Mouse (Mus musculus) forebrain, embryonic 12.5 days (tissue): ENCODE results near the gene Kcnma1. TPM values are rescaled to one million over a fixed set of nuclear protein-coding genes. Genes with fewer than 3 reads are reported as not detected.
A peak's percentile ranks its signal among the peaks of the same experiment; 100 is the strongest.

ENCODE experiments used
- ATAC-seq: fragments of 200-750 bp; cut with Nextera tagmentation; 2 replicates; pipeline ENCODE4 v1.8.0; 2017; ENCODE audit warnings: moderate TSS enrichment; ENCODE audit not compliant: low FRiP score
- H3K27ac ChIP-seq: fragments of 300-500 bp; sonication (generic); 2 replicates; pipeline ENCODE4 v1.5.1; 2016; ENCODE audit warnings: mild to moderate bottlenecking
- H3K27me3 ChIP-seq: fragments of 300-500 bp; sonication (generic); 2 replicates; pipeline ENCODE4 v1.6.1; 2016; ENCODE audit warnings: mild to moderate bottlenecking
- H3K36me3 ChIP-seq: fragments of 300-500 bp; sonication (generic); replicated peaks from 2 replicates; pipeline ENCODE4 v1.6.1; 2016; ENCODE audit warnings: mild to moderate bottlenecking
- H3K4me1 ChIP-seq: fragments of 300-500 bp; sonication (generic); 2 replicates; pipeline ENCODE4 v1.6.1; 2016
- H3K4me2 ChIP-seq: fragments of 300-500 bp; sonication (generic); 2 replicates; pipeline ENCODE4 v1.6.1; 2016; ENCODE audit warnings: mild to moderate bottlenecking, moderate library complexity
- H3K4me3 ChIP-seq: fragments of 300-500 bp; sonication (generic); replicated peaks from 2 replicates; pipeline ENCODE4 v1.5.1; 2016; ENCODE audit warnings: mild to moderate bottlenecking
- H3K9ac ChIP-seq: fragments of 300-500 bp; sonication (generic); 2 replicates; pipeline ENCODE4 v1.6.1; 2016; ENCODE audit warnings: mild to moderate bottlenecking
- H3K9me3 ChIP-seq: fragments of 300-500 bp; sonication (generic); 2 replicates; pipeline ENCODE4 v1.6.1; 2016
- WGBS: fragments of 180-500 bp; shearing (Covaris S2); methylation state at CpG from one replicate; pipeline ENCODE4 v1.1.7; 2016; 5-methylcytosine and 5-hydroxymethylcytosine counted together
- polyA plus RNA-seq: library from polyadenylated mRNA; unstranded; fragments of >200 nt; fragmentation: Nextera tagmentation; extraction: Ambion mirVana; gene quantifications from 2 replicates; pipeline ENCODE4 v1.2.1, GENCODE M21; 2016

Kcnma1 gene
- polyA plus RNA-seq, 1 experiment from 2014 or later, result 2.6 TPM

- Histone ChIP-seq H3K27ac (no peak overlapping the region), H3K27me3 (no peaks in the 10 kb centered on the region), H3K9me3 (no peaks in the 10 kb centered on the region), H3K4me1 (peaks cover 15% of the 10 kb centered on the region), H3K4me2 (peak overlapping the region; percentile 4; the same call in 1 of the 2 replicates), H3K4me3 (no peak overlapping the region), H3K36me3 (no peaks in the 10 kb centered on the region), H3K9ac (no peak overlapping the region)
- WGBS, result 6% methylated on average over 6 of the region's 6 CpGs
- no peak for ATAC-seq
Measured at GRCm38 (mm10) chr14:23592826-23593447, 421.4 kb downstream of the Kcnma1 start.

- WGBS, result 71% methylated on average over 7 of the region's 7 CpGs
- Histone ChIP-seq H3K4me3 (no peak overlapping the region), H3K27me3 (no peaks in the 10 kb centered on the region), H3K4me2 (no peak overlapping the region), H3K9me3 (no peaks in the 10 kb centered on the region), H3K9ac (no peak overlapping the region), H3K4me1 (peaks cover 15% of the 10 kb centered on the region), H3K36me3 (no peaks in the 10 kb centered on the region), H3K27ac (no peak overlapping the region)
- ATAC-seq, result no peak
Measured at GRCm38 (mm10) chr14:23589744-23590481, 424.4 kb downstream of the Kcnma1 start.

GRCm38 (mm10) chr14:23587451-23587850 is 426.8 kb downstream of the Kcnma1 start:
- ATAC-seq, result no peak
- no peak overlapping the region for H3K4me2 ChIP-seq
- H3K4me3 ChIP-seq, result no peak overlapping the region
- no peak overlapping the region for H3K9ac ChIP-seq
- no peaks in the 10 kb centered on the region for H3K27me3 ChIP-seq
- H3K9me3 ChIP-seq, result no peaks in the 10 kb centered on the region
- no peaks in the 10 kb centered on the region for H3K36me3 ChIP-seq
- WGBS, result 87% methylated on average over 9 of the region's 9 CpGs
- no peak overlapping the region for H3K27ac ChIP-seq
- H3K4me1 ChIP-seq, result peaks cover 5% of the 10 kb centered on the region

GRCm38 (mm10) chr14:23583235-23583634 is 431.1 kb downstream of the Kcnma1 start:
- 25% methylated on average over 2 of the region's 2 CpGs for WGBS
- no peak overlapping the region for H3K9ac ChIP-seq
- H3K27me3 ChIP-seq, result no peaks in the 10 kb centered on the region
- H3K9me3 ChIP-seq, result no peaks in the 10 kb centered on the region
- H3K4me2 ChIP-seq, result no peak overlapping the region
- no peak overlapping the region for H3K4me3 ChIP-seq
- H3K36me3 ChIP-seq, result no peaks in the 10 kb centered on the region
- ATAC-seq, result no peak
- H3K27ac ChIP-seq, result no peak overlapping the region
- H3K4me1 ChIP-seq, result no peaks in the 10 kb centered on the region

GRCm38 (mm10) chr14:23581282-23581681 is 433.0 kb downstream of the Kcnma1 start:
- Histone ChIP-seq H3K36me3 (no peaks in the 10 kb centered on the region), H3K9ac (no peak overlapping the region), H3K27me3 (no peaks in the 10 kb centered on the region), H3K27ac (no peak overlapping the region), H3K4me2 (no peak overlapping the region), H3K4me3 (no peak overlapping the region), H3K9me3 (no peaks in the 10 kb centered on the region), H3K4me1 (no peaks in the 10 kb centered on the region)
- ATAC-seq, result no peak
- 80% methylated on average over 3 of the region's 3 CpGs for WGBS

GRCm38 (mm10) chr14:23575951-23576350 is 438.3 kb downstream of the Kcnma1 start:
- no peak overlapping the region for H3K27ac ChIP-seq
- ATAC-seq, result no peak
- H3K27me3 ChIP-seq, result peaks cover 11% of the 10 kb centered on the region
- no peaks in the 10 kb centered on the region for H3K9me3 ChIP-seq
- no peak overlapping the region for H3K4me2 ChIP-seq
- H3K4me3 ChIP-seq, result no peak overlapping the region
- no peak overlapping the region for H3K9ac ChIP-seq
- no peaks in the 10 kb centered on the region for H3K36me3 ChIP-seq
- H3K4me1 ChIP-seq, result no peaks in the 10 kb centered on the region
- 2% methylated on average over 2 of the region's 2 CpGs for WGBS

GRCm38 (mm10) chr14:23574136-23574535 is 440.2 kb downstream of the Kcnma1 start:
- no peak overlapping the region for H3K4me2 ChIP-seq
- 89% methylated on average over 4 of the region's 4 CpGs for WGBS
- no peak overlapping the region for H3K27ac ChIP-seq
- H3K36me3 ChIP-seq, result no peaks in the 10 kb centered on the region
- ATAC-seq, result no peak
- no peaks in the 10 kb centered on the region for H3K4me1 ChIP-seq
- H3K9ac ChIP-seq, result no peak overlapping the region
- H3K4me3 ChIP-seq, result no peak overlapping the region
- peaks cover 18% of the 10 kb centered on the region for H3K27me3 ChIP-seq
- no peaks in the 10 kb centered on the region for H3K9me3 ChIP-seq

- no peak overlapping the region for H3K27ac ChIP-seq
- no peak overlapping the region for H3K9ac ChIP-seq
- H3K4me1 ChIP-seq, result no peaks in the 10 kb centered on the region
- H3K4me3 ChIP-seq, result no peak overlapping the region
- H3K9me3 ChIP-seq, result no peaks in the 10 kb centered on the region
- H3K36me3 ChIP-seq, result no peaks in the 10 kb centered on the region
- peaks cover 23% of the 10 kb centered on the region for H3K27me3 ChIP-seq
- ATAC-seq, result no peak
- WGBS, result 72% methylated on average over 3 of the region's 3 CpGs
- H3K4me2 ChIP-seq, result no peak overlapping the region
Measured at GRCm38 (mm10) chr14:23573385-23573784, 440.9 kb downstream of the Kcnma1 start.

- Histone ChIP-seq H3K36me3 (no peaks in the 10 kb centered on the region), H3K27ac (no peak overlapping the region), H3K27me3 (peaks cover 25% of the 10 kb centered on the region), H3K9ac (no peak overlapping the region), H3K4me1 (no peaks in the 10 kb centered on the region), H3K4me2 (no peak overlapping the region), H3K4me3 (no peak overlapping the region), H3K9me3 (no peaks in the 10 kb centered on the region)
- 73% methylated on average over 1 of the region's 1 CpGs for WGBS
- no peak for ATAC-seq
Measured at GRCm38 (mm10) chr14:23572778-23573177, 441.5 kb downstream of the Kcnma1 start.

- Histone ChIP-seq H3K4me3 (no peak overlapping the region), H3K9ac (no peak overlapping the region), H3K9me3 (no peaks in the 10 kb centered on the region), H3K27me3 (peaks cover 30% of the 10 kb centered on the region), H3K4me2 (no peak overlapping the region), H3K27ac (no peak overlapping the region), H3K4me1 (no peaks in the 10 kb centered on the region), H3K36me3 (no peaks in the 10 kb centered on the region)
- 64% methylated on average over 1 of the region's 1 CpGs for WGBS
- ATAC-seq, result no peak
Measured at GRCm38 (mm10) chr14:23570251-23570650, 444.0 kb downstream of the Kcnma1 start.

- H3K9me3 ChIP-seq, result no peaks in the 10 kb centered on the region
- no peak overlapping the region for H3K4me2 ChIP-seq
- 73% methylated on average over 3 of the region's 3 CpGs for WGBS
- H3K4me1 ChIP-seq, result peaks cover 10% of the 10 kb centered on the region
- no peaks in the 10 kb centered on the region for H3K36me3 ChIP-seq
- H3K4me3 ChIP-seq, result no peak overlapping the region
- H3K27me3 ChIP-seq, result peaks cover 19% of the 10 kb centered on the region; the same call in 1 of the 2 replicates
- no peak for ATAC-seq
- H3K9ac ChIP-seq, result no peak overlapping the region
- no peak overlapping the region for H3K27ac ChIP-seq
Measured at GRCm38 (mm10) chr14:23565931-23566330, 448.4 kb downstream of the Kcnma1 start.

GRCm38 (mm10) chr14:23564474-23564873 is 449.8 kb downstream of the Kcnma1 start:
- Histone ChIP-seq H3K4me2 (no peak overlapping the region), H3K36me3 (no peaks in the 10 kb centered on the region), H3K27ac (no peak overlapping the region), H3K9ac (no peak overlapping the region), H3K9me3 (no peaks in the 10 kb centered on the region), H3K27me3 (peaks cover 15% of the 10 kb centered on the region; the same call in 1 of the 2 replicates), H3K4me1 (peaks cover 10% of the 10 kb centered on the region), H3K4me3 (no peak overlapping the region)
- 53% methylated on average over 7 of the region's 7 CpGs for WGBS
- ATAC-seq, result no peak

GRCm38 (mm10) chr14:23563180-23563579 is 451.1 kb downstream of the Kcnma1 start:
- Histone ChIP-seq H3K4me2 (no peak overlapping the region), H3K9me3 (no peaks in the 10 kb centered on the region), H3K36me3 (no peaks in the 10 kb centered on the region), H3K4me1 (peaks cover 10% of the 10 kb centered on the region), H3K4me3 (no peak overlapping the region), H3K27ac (no peak overlapping the region), H3K27me3 (0 out of 2 replicates have a peak, but pooled peaks cover 7% of the 10 kb centered on the region), H3K9ac (no peak overlapping the region)
- no peak for ATAC-seq
- WGBS, result 86% methylated on average over 2 of the region's 2 CpGs
